Mouse (Mus musculus): ENCODE results near the gene Adgrl4. TPM values are rescaled to one million over a fixed set of nuclear protein-coding genes. Genes with fewer than 3 reads are reported as not detected.

The Adgrl4 gene
- polyA plus RNA-seq, 1 experiment from 2014 or later: 10.6 TPM

GRCm38 (mm10) chr3:151591904-151592303 is 154.2 kb downstream of the Adgrl4 start:
- H3K9me3 ChIP-seq (ENCODE audit: control insufficient read depth, low read length): no peaks in the 10 kb centered on the region
- H3K4me2 ChIP-seq (ENCODE audit: low read depth): no peak overlapping the region
- no peak overlapping the region for H3K9ac ChIP-seq (ENCODE audit: low read length)
- no peak overlapping the region for H3K4me3 ChIP-seq (ENCODE audit: low read depth, low read length)
- ATAC-seq (ENCODE audit: insufficient read depth, low FRiP score, low TSS enrichment) (no peak), DNase-seq (ENCODE audit: low spot score) (no peak)
- no peak overlapping the region for H3K27ac ChIP-seq (ENCODE audit: low read depth, low read length)
- H3K27me3 ChIP-seq (ENCODE audit: control insufficient read depth, insufficient read depth, low read length): no peaks in the 10 kb centered on the region
- H3K36me3 ChIP-seq (ENCODE audit: control insufficient read depth, insufficient read depth, low read length): no peaks in the 10 kb centered on the region
- no peaks in the 10 kb centered on the region for H3K4me1 ChIP-seq (ENCODE audit: control insufficient read depth, insufficient read depth, low read length)

Data from neural tube, embryonic 11.5 days (tissue).